ENCODE assay signal across 29 mouse cellular contexts in genomic region chr14:55208306-55208705, GRCm38 (mm10). TPM values are rescaled to one million over a fixed set of nuclear protein-coding genes. Genes with fewer than 3 reads are reported as not detected.
"Had no signal": no experiment of that assay in that cellular context is flagged by ENCODE, and none has a peak within 500 bp of the region (broad histone marks: within the 10 kb centered on the region; RNA-seq: fewer than 3 reads in every experiment).

No protein-coding gene starts in this region.

- DNase-seq: kidney, postnatal 10 days; kidney, postnatal 36 days; layer of hippocampus, postnatal 36 days; liver, embryonic 13.5 days; lung, adult 2 months; lung, postnatal 14 days; lung, postnatal 4 days; right cerebral cortex, adult 18-20 months; right cerebral cortex, postnatal 25 days; spleen, adult 18-20 months; thymus, adult 18-20 months; thymus, postnatal 36 days had no signal

- H3K9ac ChIP-seq: kidney, embryonic 15.5 days; liver, embryonic 13.5 days; midbrain, embryonic 12.5 days; midbrain, embryonic 15.5 days; neural tube, embryonic 13.5 days; stomach, embryonic 15.5 days had no signal

- H3K9me3 ChIP-seq: kidney, embryonic 15.5 days; liver, embryonic 13.5 days; midbrain, embryonic 12.5 days; midbrain, embryonic 15.5 days; neural tube, embryonic 13.5 days; stomach, embryonic 15.5 days had no signal

- H3K36me3 ChIP-seq: kidney, embryonic 15.5 days; liver, embryonic 13.5 days; midbrain, embryonic 12.5 days; midbrain, embryonic 15.5 days; neural tube, embryonic 13.5 days; stomach, embryonic 15.5 days had no signal

- H3K27ac ChIP-seq: kidney, embryonic 15.5 days; left cerebral cortex, adult 2 months; liver, embryonic 13.5 days; midbrain, embryonic 12.5 days; midbrain, embryonic 15.5 days; neural tube, embryonic 13.5 days; stomach, embryonic 15.5 days had no signal

- H3K4me1 ChIP-seq: kidney, embryonic 15.5 days; liver, embryonic 13.5 days; stomach, embryonic 15.5 days had no signal

- ATAC-seq: midbrain, embryonic 15.5 days had no signal

- H3K4me3 ChIP-seq: kidney, embryonic 15.5 days; left cerebral cortex, adult 2 months; liver, embryonic 13.5 days; midbrain, embryonic 12.5 days; midbrain, embryonic 15.5 days; myocyte; neural tube, embryonic 13.5 days; stomach, embryonic 15.5 days had no signal

- H3K27me3 ChIP-seq: kidney, embryonic 15.5 days; liver, embryonic 13.5 days; midbrain, embryonic 12.5 days; midbrain, embryonic 15.5 days; neural tube, embryonic 13.5 days; stomach, embryonic 15.5 days had no signal

- H3K4me2 ChIP-seq: kidney, embryonic 15.5 days; liver, embryonic 13.5 days; midbrain, embryonic 12.5 days; midbrain, embryonic 15.5 days; neural tube, embryonic 13.5 days; stomach, embryonic 15.5 days had no signal

RNA-seq across cellular contexts. Expression of gene Dhrs2, which starts 13.5 kb away (rescaled TPM):
- total RNA-seq: layer of hippocampus, adult 8-10 months; layer of hippocampus, postnatal 36 days; left cerebral cortex, adult 2 months; left cerebral cortex, postnatal 10 days; left cerebral cortex, postnatal 36 days; liver, adult 2 months; megakaryocyte progenitor cell, adult 5-6 weeks; megakaryocyte-erythroid progenitor cell, adult 5-6 weeks; monocyte, adult 5-6 weeks; neutrophil, adult 5-6 weeks had no signal
- polyA plus RNA-seq: limb, embryonic 11.5 days; liver, adult 2 months; liver, embryonic 13.5 days; liver, embryonic 16.5 days; lung, adult 2 months; myocyte had no signal
